29 mouse cellular contexts compared by ENCODE assay signal in genomic region chr11:5835057-5835456, GRCm38 (mm10). TPM values are rescaled to one million over a fixed set of nuclear protein-coding genes. Genes with fewer than 3 reads are reported as not detected.
DNase-seq lines count a peak whose midpoint lies in the region; ATAC-seq and TF ChIP-seq lines count a peak whose summit lies in the region.
"Had no signal": no experiment of that assay in that cellular context is flagged by ENCODE, and none has a peak within 500 bp of the region (broad histone marks: within the 10 kb centered on the region; RNA-seq: fewer than 3 reads in every experiment).

No protein-coding gene starts in this region.

- TF ChIP-seq CTCF in bone marrow, adult 2 months (IDR thresholded peaks at IDR 0.05; ENCODE audit: control insufficient read depth, insufficient read depth, low read length): no peak
- TF ChIP-seq CTCF in forebrain, postnatal 0 days (IDR thresholded peaks at IDR 0.05; ENCODE audit: low read depth): no peak

- no peak overlapping the region for H3K4me2 ChIP-seq in forebrain, postnatal 0 days (ENCODE audit: low read depth)
- H3K4me2 ChIP-seq: forebrain, embryonic 13.5 days; limb, embryonic 15.5 days; lung, embryonic 15.5 days; midbrain, embryonic 11.5 days; neural tube, embryonic 12.5 days had no signal

- H3K9ac ChIP-seq in forebrain, postnatal 0 days: no peak overlapping the region
- H3K9ac ChIP-seq: forebrain, embryonic 13.5 days; limb, embryonic 15.5 days; liver, embryonic 14.5 days; lung, embryonic 15.5 days; neural tube, embryonic 12.5 days had no signal

- peaks cover 24% of the 10 kb centered on the region for H3K4me1 ChIP-seq in heart, embryonic 10.5 days
- H3K4me1 ChIP-seq in bone marrow, adult 2 months (ENCODE audit: control insufficient read depth, insufficient read depth, low read length): peaks cover 5% of the 10 kb centered on the region
- no peaks in the 10 kb centered on the region for H3K4me1 ChIP-seq in forebrain, postnatal 0 days (ENCODE audit: insufficient read depth)

- no peaks in the 10 kb centered on the region for H3K27me3 ChIP-seq in heart, embryonic 10.5 days (ENCODE audit: insufficient read depth, poor library complexity, severe bottlenecking)
- no peaks in the 10 kb centered on the region for H3K27me3 ChIP-seq in forebrain, postnatal 0 days (ENCODE audit: insufficient read depth, low read length)
- H3K27me3 ChIP-seq: forebrain, embryonic 13.5 days; limb, embryonic 15.5 days; lung, embryonic 15.5 days; neural tube, embryonic 12.5 days had no signal

- H3K27ac ChIP-seq in heart, embryonic 10.5 days: no peak overlapping the region
- H3K27ac ChIP-seq in bone marrow, adult 2 months (ENCODE audit: control insufficient read depth, insufficient read depth, low read depth, low read length, poor library complexity): peak overlapping the region; percentile 54
- no peak overlapping the region for H3K27ac ChIP-seq in forebrain, postnatal 0 days (ENCODE audit: low read depth, low read length)
- H3K27ac ChIP-seq: forebrain, embryonic 13.5 days; kidney, postnatal 0 days; limb, embryonic 10.5 days; limb, embryonic 15.5 days; liver, embryonic 14.5 days; lung, embryonic 15.5 days; neural tube, embryonic 12.5 days had no signal

- no peak for ATAC-seq in forebrain, postnatal 0 days
- ATAC-seq: activated CD4-positive, CD25-positive, alpha-beta regulatory T cell, adult 4 months; forebrain, embryonic 13.5 days; intestine, embryonic 16.5 days; midbrain, embryonic 16.5 days had no signal

- DNase-seq in heart, embryonic 10.5 days (ENCODE audit: low spot score): peak; percentile 67
- DNase-seq in heart, postnatal 10 days: no peak
- peak; percentile 74 for DNase-seq in 3134 (ENCODE audit: extremely low read depth, insufficient read length, low spot score)
- peak; percentile 15 for DNase-seq in B cell, adult 2 months
- no peak for DNase-seq in urinary bladder, adult 2 months (ENCODE audit: low spot score)
- no peak for DNase-seq in cerebellum, adult 18-20 months
- no peak for DNase-seq in forebrain, postnatal 0 days
- DNase-seq: adrenal gland, adult 8-10 months; cerebellum, adult 11 months; cerebellum, postnatal 10 days; gastrocnemius, postnatal 10 days; kidney, adult 8-10 months; kidney, postnatal 4 days; lung, postnatal 36 days; thymus, postnatal 25 days had no signal

- H3K4me3 ChIP-seq in heart, embryonic 10.5 days: no peak overlapping the region
- no peak overlapping the region for H3K4me3 ChIP-seq in bone marrow, adult 2 months (replicated peaks; ENCODE audit: control insufficient read depth, low read depth, low read length)
- no peak overlapping the region for H3K4me3 ChIP-seq in forebrain, postnatal 0 days (ENCODE audit: low read depth, low read length)
- H3K4me3 ChIP-seq: forebrain, embryonic 13.5 days; limb, embryonic 10.5 days; limb, embryonic 15.5 days; lung, embryonic 15.5 days; neural tube, embryonic 12.5 days had no signal

- no peaks in the 10 kb centered on the region for H3K9me3 ChIP-seq in heart, embryonic 10.5 days
- no peaks in the 10 kb centered on the region for H3K9me3 ChIP-seq in forebrain, postnatal 0 days (ENCODE audit: low read length)
- H3K9me3 ChIP-seq: forebrain, embryonic 13.5 days; limb, embryonic 10.5 days; limb, embryonic 15.5 days; lung, embryonic 15.5 days; neural tube, embryonic 12.5 days had no signal

- intact Hi-C loops in heart, postnatal 10 days (cut with DNase I): no loop called here

- WGBS in heart, embryonic 10.5 days: 90% methylated on average over 7 of the region's 7 CpGs
- WGBS in bone marrow, adult 2 months: 83% methylated on average over 7 of the region's 7 CpGs
- 88% methylated on average over 7 of the region's 7 CpGs for WGBS in forebrain, postnatal 0 days

- H3K36me3 ChIP-seq in heart, embryonic 10.5 days: peaks cover 53% of the 10 kb centered on the region
- H3K36me3 ChIP-seq in forebrain, postnatal 0 days (ENCODE audit: insufficient read depth): peaks cover 26% of the 10 kb centered on the region; the same call in 1 of the 2 replicates

- TF ChIP-seq POLR2A in bone marrow, adult 2 months (IDR thresholded peaks at IDR 0.05; ENCODE audit: borderline replicate concordance, control insufficient read depth, low read depth, low read length): no peak

RNA-seq across cellular contexts. Expression of gene Polm, which starts 2.8 kb away (rescaled TPM):
- polyA plus RNA-seq in heart, embryonic 10.5 days (2016; fragmentation: Nextera tagmentation; extraction: Ambion mirVana): 8.9 and 11.1 TPM in 2 replicates
- 1 to 10 TPM; 5.0 to 6.7 TPM for total RNA-seq in heart, postnatal 10 days (2021)
- polyA plus RNA-seq in bone marrow, adult 2 months (2011; ENCODE audit: insufficient read depth, insufficient read length, low replicate concordance, missing spikeins): 16.8 and 42.5 TPM in 2 replicates
- 28.0 and 30.4 TPM in 2 replicates for polyA plus RNA-seq in urinary bladder, adult 2 months (2012; rRNA removed)
- 7.5 and 9.7 TPM in 2 replicates for total RNA-seq in forebrain, postnatal 0 days (2014; rRNA removed)
- 4.6 and 6.0 TPM in 2 replicates for polyA plus RNA-seq in forebrain, postnatal 0 days (2015; fragmentation: Nextera tagmentation; extraction: Ambion mirVana)

RNA-seq across cellular contexts. Expression of gene Aebp1, which starts 26.7 kb away (rescaled TPM):
- 22.4 and 25.7 TPM in 2 replicates for polyA plus RNA-seq in heart, embryonic 10.5 days (2016; fragmentation: Nextera tagmentation; extraction: Ambion mirVana)
- 10 to 100 TPM; 35.2 to 40.1 TPM for total RNA-seq in heart, postnatal 10 days (2021)
- 0.84 and 2.3 TPM in 2 replicates for polyA plus RNA-seq in bone marrow, adult 2 months (2011; ENCODE audit: insufficient read depth, insufficient read length, low replicate concordance, missing spikeins)
- polyA plus RNA-seq in urinary bladder, adult 2 months (2012; rRNA removed): 110 and 160 TPM in 2 replicates
- total RNA-seq in forebrain, postnatal 0 days (2014; rRNA removed): 9.8 and 14.9 TPM in 2 replicates
- polyA plus RNA-seq in forebrain, postnatal 0 days (2015; fragmentation: Nextera tagmentation; extraction: Ambion mirVana): 15.9 and 19.8 TPM in 2 replicates
- total RNA-seq: common myeloid progenitor, adult 5-6 weeks had no signal

RNA-seq across cellular contexts. Expression of gene Pgam2, which starts 31.5 kb away (rescaled TPM):
- 479 and 714 TPM in 2 replicates for polyA plus RNA-seq in heart, embryonic 10.5 days (2016; fragmentation: Nextera tagmentation; extraction: Ambion mirVana)
- total RNA-seq in heart, postnatal 10 days (2021): 100 to 1,000 TPM; 756 to 765 TPM
- 3.9 and 8.6 TPM in 2 replicates for polyA plus RNA-seq in bone marrow, adult 2 months (2011; ENCODE audit: insufficient read depth, insufficient read length, low replicate concordance, missing spikeins)
- polyA plus RNA-seq in urinary bladder, adult 2 months (2012; rRNA removed): 0.58 and 0.75 TPM in 2 replicates
- 0.38 and 3.5 TPM in 2 replicates for total RNA-seq in forebrain, postnatal 0 days (2014; rRNA removed)
- polyA plus RNA-seq in forebrain, postnatal 0 days (2015; fragmentation: Nextera tagmentation; extraction: Ambion mirVana): 3.3 and 3.5 TPM in 2 replicates
- total RNA-seq: adrenal gland, adult 8-10 months; common myeloid progenitor, adult 5-6 weeks; megakaryocyte, adult 5-6 weeks had no signal

RNA-seq across cellular contexts. Expression of gene Pold2, which starts 43.0 kb away (rescaled TPM):
- polyA plus RNA-seq in heart, embryonic 10.5 days (2016; fragmentation: Nextera tagmentation; extraction: Ambion mirVana): 140 and 162 TPM in 2 replicates
- total RNA-seq in heart, postnatal 10 days (2021): 10 to 100 TPM; 34.8 to 44.1 TPM
- polyA plus RNA-seq in bone marrow, adult 2 months (2011; ENCODE audit: insufficient read depth, insufficient read length, low replicate concordance, missing spikeins): 13.9 and 19.9 TPM in 2 replicates
- polyA plus RNA-seq in urinary bladder, adult 2 months (2012; rRNA removed): 36.4 and 43.2 TPM in 2 replicates
- 20.4 and 29.0 TPM in 2 replicates for total RNA-seq in forebrain, postnatal 0 days (2014; rRNA removed)
- polyA plus RNA-seq in forebrain, postnatal 0 days (2015; fragmentation: Nextera tagmentation; extraction: Ambion mirVana): 48.0 and 51.3 TPM in 2 replicates

RNA-seq across cellular contexts. Expression of gene Dbnl, which starts 46.8 kb away (rescaled TPM):
- 101 and 114 TPM in 2 replicates for polyA plus RNA-seq in heart, embryonic 10.5 days (2016; fragmentation: Nextera tagmentation; extraction: Ambion mirVana)
- 10 to 100 TPM; 37.4 to 40.6 TPM for total RNA-seq in heart, postnatal 10 days (2021)
- 48.8 and 72.4 TPM in 2 replicates for polyA plus RNA-seq in bone marrow, adult 2 months (2011; ENCODE audit: insufficient read depth, insufficient read length, low replicate concordance, missing spikeins)
- polyA plus RNA-seq in urinary bladder, adult 2 months (2012; rRNA removed): 97.5 and 103 TPM in 2 replicates
- 72.6 and 77.8 TPM in 2 replicates for total RNA-seq in forebrain, postnatal 0 days (2014; rRNA removed)
- polyA plus RNA-seq in forebrain, postnatal 0 days (2015; fragmentation: Nextera tagmentation; extraction: Ambion mirVana): 101 and 130 TPM in 2 replicates

Comparison
In these comparisons a context has a peak if more than half of its experiments do, and no peak if none do; other contexts are left out.
1. DNase-seq: peak in heart, embryonic 10.5 days (single experiment), 3134 (single experiment) and B cell, adult 2 months (2 of 2); none in heart, postnatal 10 days (0 of 2), urinary bladder, adult 2 months (single experiment), cerebellum, adult 18-20 months (0 of 2) and forebrain, postnatal 0 days (single experiment).
2. RNA of gene Pgam2, which starts 31.5 kb away (polyA plus RNA-seq): 479 to 714 TPM in heart, embryonic 10.5 days; 3.9 to 8.6 TPM in bone marrow, adult 2 months, 3.3 to 3.5 TPM in forebrain, postnatal 0 days and 0.58 to 0.75 TPM in urinary bladder, adult 2 months; every median in the first group is over 10 times any median in the second.